Mouse (Mus musculus) forelimb bud, embryonic 11.5 days (tissue): Measurements from ENCODE around the gene Adipoq.
"Not testable (repeated sequence)": the region's sequence is repeated elsewhere in the genome, so short reads cannot be mapped to it uniquely, and the experiment has no call there.

ENCODE experiments used
- DNase-seq: peaks from one replicate; pipeline ENCODE4 v3.0.0-alpha.2; 2012; ENCODE audit warnings: low read depth, low spot score

The Adipoq gene

GRCm38 (mm10) chr16:23159749-23160148 lies 13.4 kb downstream of the Adipoq start:
- DNase-seq, result no peak

- DNase-seq, result no peak
These were observed 15.8 kb downstream of the Adipoq start for GRCm38 (mm10) chr16:23162116-23162515.

- no peak for DNase-seq
These were observed 18.1 kb downstream of the Adipoq start for GRCm38 (mm10) chr16:23164443-23164842.

DNA sequence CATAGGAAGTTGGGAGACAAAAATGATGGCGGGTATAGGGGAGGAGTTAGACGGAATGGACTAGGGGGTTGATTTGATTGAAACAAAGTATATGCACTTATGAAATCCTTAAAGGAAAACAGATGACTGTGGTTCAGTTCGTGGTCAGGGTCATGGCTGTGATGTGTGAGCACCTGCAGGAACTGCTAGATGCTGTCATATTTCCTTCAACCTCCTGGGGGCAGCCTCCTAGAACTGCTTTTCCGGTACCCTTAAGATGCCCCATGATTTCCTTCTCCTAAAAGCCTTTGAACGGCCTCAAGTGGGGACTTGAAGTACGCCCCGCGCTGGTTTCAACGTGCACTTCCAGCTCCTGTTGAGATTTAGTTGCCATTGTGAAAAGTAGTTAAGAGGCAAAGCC lies 19.1 kb downstream of the Adipoq start:
- peak; percentile 2 for DNase-seq

- no peak for DNase-seq
These were observed 20.3 kb downstream of the Adipoq start for GRCm38 (mm10) chr16:23166646-23167045.

DNA sequence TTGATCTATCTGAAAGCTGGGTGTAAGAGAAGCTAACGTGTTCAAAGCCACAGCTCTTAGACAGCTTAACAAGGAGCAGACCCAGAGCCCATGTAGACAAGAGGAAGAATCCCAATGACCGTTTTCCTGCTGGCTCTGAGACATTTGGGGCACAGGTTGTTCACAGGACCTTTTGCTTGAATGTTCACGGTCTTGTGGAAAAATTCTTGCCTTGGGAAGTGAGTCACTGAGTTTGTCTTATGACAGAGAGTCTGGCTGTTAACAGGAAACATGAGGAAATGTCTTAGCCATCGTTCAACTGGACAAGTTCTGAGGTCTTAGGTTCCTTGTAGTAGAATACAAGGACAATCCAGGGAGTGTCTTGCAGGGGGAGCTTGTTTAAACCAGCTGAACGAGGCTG lies 20.7 kb downstream of the Adipoq start:
- DNase-seq, result no peak

DNA sequence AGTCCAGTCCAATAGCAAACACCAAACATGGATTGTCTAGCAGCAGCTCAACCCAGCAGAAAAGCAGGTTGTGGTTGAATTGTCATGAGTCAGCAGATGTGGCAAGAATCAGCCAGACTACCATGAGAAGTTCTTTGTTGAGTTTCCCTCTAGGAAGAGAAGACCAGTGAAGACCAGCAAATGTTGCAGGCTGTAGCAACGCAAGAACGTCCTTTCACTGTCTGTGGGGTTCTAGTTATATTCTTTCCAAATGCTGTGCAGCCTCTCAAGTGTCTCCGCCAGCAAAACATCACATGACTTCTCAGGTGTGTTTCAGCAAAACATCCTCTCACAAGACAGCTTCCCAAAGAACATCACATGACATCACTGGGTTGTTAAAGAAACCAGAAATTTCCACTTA lies 24.5 kb downstream of the Adipoq start:
- no peak for DNase-seq

DNA sequence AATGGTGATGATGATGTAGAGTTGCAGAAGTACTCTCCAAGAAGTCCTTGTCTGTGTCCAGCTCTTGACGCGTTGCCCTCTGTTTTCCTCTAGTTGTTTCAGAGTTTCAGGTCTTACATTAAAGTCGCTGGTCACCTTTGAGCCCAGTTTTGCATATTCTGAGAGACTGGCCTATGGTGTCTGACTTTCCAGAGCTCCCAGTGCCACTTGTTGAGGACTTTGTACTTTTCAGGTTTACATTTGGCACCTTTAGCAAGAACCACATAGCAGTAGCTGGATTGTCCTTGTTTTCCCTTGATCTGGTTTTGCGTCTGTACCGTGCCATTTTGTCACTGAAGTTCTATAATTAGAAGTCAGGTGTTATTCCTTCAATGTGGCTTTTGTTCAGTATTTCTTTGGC lies 27.6 kb downstream of the Adipoq start:
- DNase-seq, result no peak

DNA sequence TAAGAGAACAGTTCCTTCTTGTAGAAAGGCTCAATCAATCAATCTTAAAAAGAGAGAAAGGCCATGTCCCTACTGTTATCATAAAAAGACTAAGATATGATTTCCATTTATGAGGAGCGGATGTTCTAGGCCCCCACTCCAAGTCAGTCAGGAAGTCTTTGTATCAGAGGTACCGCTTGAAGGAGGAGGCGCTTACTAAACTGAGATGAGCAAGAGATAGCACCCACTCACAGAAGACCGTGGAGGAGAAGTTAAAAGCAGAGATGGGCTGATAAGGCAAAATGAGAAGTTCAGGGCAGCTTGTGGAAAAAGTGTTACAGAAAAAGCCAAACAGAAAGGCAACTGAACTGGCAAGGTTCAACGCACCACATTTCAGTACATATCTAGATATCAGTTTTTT lies 28.5 kb downstream of the Adipoq start:
- DNase-seq, result no peak

DNA sequence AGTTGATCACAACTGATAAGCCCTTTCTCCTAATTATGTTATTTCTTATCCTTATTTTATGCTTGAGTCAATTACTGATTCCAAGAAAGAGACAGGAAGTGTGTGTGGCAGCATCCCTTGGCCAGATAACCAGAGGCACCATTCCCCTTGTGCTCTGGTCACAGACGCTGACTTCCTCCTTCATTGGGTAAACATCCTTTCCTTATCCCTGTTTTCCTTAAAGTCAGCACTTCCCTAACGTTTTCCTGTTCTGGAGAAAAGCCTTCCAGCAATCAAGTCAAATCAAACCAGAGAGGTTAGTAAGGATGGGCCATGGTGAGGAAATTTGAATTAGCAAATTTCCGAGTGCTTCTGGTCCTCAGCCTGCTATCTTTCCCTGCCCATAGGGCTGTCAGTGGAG lies 29.6 kb downstream of the Adipoq start:
- DNase-seq, result no peak

DNA sequence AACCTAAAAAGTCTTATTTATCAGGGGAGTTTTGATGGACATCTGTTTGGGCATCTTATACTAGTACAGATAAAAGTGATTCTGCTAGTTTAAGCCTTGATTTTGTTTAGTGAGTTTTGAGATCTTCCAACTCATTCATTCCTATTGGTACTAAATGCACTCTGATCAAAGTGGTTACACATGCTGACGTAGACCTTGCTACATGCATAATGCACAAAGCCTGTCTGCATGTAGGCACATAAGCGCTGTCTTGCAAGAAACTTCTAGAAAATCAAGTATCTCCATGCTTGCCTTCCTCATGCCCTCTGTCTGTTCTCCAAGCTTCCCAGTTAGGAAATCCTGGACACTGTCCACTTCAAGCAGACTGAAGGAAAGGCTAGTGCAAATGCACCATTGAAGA lies 31.5 kb downstream of the Adipoq start:
- DNase-seq, result no peak

GRCm38 (mm10) chr16:23178796-23179195 lies 32.5 kb downstream of the Adipoq start:
- no peak for DNase-seq

GRCm38 (mm10) chr16:23179436-23179835 lies 33.1 kb downstream of the Adipoq start:
- DNase-seq, result not testable (repeated sequence)

- no peak for DNase-seq
These were observed 34.7 kb downstream of the Adipoq start for GRCm38 (mm10) chr16:23181054-23181453.

- no peak for DNase-seq
These were observed 35.2 kb downstream of the Adipoq start for GRCm38 (mm10) chr16:23181487-23181886.

GRCm38 (mm10) chr16:23181942-23182597 lies 35.7 kb downstream of the Adipoq start:
- DNase-seq, result no peak

GRCm38 (mm10) chr16:23185824-23186223 lies 39.5 kb downstream of the Adipoq start:
- no peak for DNase-seq

DNA sequence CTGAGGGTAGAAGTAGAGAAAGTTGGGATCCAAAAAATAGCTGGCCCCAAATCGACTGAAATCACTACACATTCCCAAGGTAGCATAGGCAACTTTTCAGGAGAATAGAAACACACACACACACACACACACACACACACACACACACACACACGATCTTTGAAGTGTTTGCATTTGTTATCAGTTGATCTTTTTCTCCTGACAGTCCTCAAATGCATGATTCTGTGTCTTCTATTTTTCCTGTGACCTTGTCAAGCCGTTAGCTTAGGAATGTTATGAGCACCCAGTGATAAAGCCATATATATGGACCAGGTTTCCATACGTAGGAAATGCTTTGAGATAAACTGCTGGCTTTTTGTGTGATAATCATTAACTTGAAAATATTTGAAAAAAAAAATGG lies 40.1 kb downstream of the Adipoq start:
- no peak for DNase-seq

GRCm38 (mm10) chr16:23187983-23188382 lies 41.6 kb downstream of the Adipoq start:
- DNase-seq, result no peak

- no peak for DNase-seq
These were observed 43.3 kb downstream of the Adipoq start for GRCm38 (mm10) chr16:23189612-23190011.

GRCm38 (mm10) chr16:23191560-23192242 lies 45.4 kb downstream of the Adipoq start:
- DNase-seq, result no peak

DNA sequence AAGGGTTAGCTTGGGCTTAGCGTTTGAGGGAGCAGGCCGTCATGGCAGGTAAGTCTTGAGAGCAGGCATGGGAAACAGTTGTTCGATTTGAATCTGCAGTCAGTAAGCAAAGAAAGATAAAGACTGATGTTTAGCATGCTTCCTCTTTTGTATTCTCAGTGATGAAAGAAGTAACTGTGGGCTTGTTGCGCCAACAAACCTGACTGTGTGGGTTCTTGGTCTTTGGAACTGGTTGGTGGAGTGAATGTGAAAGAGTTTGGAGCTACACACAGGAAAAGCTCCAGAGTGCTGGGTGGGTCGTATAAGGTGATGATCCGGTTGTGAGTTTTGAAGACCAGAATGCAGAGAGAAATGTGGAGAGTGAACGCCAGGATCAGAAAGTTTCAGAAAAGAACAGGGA lies 49.3 kb downstream of the Adipoq start:
- DNase-seq, result no peak

GRCm38 (mm10) chr16:23196296-23196695 lies 50.0 kb downstream of the Adipoq start:
- no peak for DNase-seq

DNA sequence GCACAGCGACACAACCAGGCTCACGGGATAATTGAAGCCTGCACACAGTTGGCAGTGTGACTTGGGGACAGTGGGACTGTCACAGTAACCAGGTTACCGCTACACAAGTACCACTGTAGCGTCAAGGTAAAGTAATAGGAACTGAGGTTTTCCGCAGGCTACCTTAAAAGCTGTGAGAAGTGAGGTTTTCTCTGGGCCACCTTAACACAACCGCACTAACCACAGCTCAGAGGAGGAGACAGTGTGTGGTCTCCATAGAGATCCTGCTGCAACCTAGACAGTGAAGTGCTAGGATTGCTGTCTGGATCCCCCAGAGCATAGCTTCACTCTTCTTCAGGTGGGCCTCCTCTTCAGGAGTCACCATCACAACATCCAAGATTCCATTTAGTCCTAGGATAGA lies 50.5 kb downstream of the Adipoq start:
- no peak for DNase-seq
